Mouse (Mus musculus) c-Kit-negative CD71-positive TER-119-positive erythroid progenitor cells, embryonic 14.5 days (primary cell): ENCODE measurements around the gene Cracr2b.
"Not testable (repeated sequence)": the region's sequence is repeated elsewhere in the genome, so short reads cannot be mapped to it uniquely, and the experiment has no call there.

Source experiments
- DNase-seq: peaks from one replicate; pipeline ENCODE4 v3.0.0-alpha.2; 2013; ENCODE audit warnings: low read depth, low spot score

The Cracr2b gene

DNA sequence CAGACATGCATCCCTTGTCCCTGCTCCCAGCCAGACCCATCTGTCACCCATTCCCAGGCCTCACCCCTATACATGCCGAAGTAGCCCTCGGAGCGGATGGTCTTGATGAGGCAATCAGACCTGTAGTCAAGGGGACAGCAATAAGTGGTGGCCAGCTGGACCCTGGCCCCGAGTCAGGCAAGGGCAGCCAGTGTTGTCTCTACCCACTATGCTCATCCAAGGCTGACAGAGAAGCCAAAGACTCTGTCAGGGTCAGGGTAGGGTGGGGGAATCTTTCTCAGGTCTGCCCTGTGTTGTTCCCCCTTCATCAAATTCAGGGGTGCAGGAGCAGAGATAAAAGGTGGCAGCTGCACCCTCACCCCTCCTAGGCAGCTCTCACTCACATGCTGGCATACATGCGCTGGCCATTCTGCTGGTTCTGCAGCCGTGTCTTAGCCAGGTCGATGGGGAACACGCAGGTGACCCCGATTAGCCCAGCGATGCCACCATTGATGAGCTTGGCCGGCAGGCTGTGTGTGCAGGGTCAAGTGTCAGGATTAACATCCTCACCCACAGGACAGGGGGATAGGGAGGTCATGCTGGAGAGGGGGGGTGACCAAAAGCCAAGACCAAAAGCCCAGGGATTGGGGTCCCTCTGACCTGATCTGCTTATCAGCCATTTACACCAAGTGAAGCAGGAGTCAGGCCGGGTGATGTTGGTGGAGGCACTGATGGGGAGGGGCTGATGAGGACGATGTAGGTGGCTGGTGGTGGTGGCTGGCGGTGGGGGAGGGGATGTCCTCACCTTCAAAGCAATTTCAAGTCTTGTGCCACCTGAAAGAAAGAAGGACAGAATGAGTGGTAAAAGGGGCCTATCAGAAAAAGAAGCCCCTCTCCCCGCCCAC lies 27.1 kb upstream of the Cracr2b start:
- no peak for DNase-seq

- no peak for DNase-seq
Observed at GRCm38 (mm10) chr7:141434464-141434863, 26.4 kb upstream of the Cracr2b start.

DNA sequence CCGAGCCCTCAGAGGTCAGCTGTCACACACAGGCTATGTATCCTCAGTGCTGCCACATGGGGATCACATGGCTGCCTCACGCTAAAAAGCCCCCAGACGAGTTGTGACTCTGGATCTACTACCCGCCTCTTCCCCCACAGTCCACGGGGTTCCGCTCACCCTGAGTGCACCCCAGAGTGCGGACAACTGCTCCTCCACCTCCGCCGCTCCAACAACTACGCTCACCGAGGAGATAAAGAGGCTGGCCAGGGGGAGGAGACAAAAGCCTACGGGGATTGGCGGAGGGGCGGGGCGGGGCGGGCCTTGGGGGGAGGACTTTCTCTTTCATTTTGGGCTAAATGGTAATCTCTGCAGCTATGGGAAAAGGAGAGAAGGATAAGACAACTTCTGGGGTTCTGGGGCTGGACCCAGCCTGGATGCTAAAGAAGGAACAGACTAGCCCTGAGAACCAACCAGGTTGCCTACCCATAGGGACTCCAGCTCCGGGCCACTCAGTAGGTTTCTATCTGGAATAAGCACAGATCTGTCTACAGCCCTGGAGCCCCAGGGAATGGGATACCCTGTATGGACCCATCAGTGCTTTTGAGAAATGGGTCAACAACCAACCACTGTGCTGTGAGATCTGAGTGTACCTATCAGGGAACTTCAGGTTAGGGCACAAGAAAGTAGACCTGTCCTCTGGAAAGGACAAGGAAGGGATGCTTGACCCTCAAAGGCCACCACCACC lies 25.6 kb upstream of the Cracr2b start:
- peak; percentile 59 for DNase-seq

GRCm38 (mm10) chr7:141435856-141436522 lies 24.9 kb upstream of the Cracr2b start:
- no peak for DNase-seq

DNA sequence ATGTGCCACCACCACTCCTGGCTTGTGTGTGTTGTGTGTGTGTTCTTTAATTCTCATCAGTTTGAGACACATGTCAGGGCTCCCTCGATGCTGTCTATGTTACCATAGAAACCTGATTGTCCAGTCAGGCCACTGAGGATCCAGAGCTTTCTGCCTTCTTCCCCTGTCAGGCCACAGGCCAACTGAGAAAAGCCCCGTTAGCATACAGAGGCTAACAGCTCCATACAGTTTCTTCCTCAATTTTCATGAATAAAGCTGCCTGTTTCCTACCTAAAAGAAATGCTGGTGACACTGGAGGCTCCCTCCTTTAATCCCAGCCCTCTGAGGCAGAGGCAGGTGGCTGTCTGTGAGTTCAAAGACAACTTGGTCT lies 24.4 kb upstream of the Cracr2b start:
- DNase-seq, result no peak

DNA sequence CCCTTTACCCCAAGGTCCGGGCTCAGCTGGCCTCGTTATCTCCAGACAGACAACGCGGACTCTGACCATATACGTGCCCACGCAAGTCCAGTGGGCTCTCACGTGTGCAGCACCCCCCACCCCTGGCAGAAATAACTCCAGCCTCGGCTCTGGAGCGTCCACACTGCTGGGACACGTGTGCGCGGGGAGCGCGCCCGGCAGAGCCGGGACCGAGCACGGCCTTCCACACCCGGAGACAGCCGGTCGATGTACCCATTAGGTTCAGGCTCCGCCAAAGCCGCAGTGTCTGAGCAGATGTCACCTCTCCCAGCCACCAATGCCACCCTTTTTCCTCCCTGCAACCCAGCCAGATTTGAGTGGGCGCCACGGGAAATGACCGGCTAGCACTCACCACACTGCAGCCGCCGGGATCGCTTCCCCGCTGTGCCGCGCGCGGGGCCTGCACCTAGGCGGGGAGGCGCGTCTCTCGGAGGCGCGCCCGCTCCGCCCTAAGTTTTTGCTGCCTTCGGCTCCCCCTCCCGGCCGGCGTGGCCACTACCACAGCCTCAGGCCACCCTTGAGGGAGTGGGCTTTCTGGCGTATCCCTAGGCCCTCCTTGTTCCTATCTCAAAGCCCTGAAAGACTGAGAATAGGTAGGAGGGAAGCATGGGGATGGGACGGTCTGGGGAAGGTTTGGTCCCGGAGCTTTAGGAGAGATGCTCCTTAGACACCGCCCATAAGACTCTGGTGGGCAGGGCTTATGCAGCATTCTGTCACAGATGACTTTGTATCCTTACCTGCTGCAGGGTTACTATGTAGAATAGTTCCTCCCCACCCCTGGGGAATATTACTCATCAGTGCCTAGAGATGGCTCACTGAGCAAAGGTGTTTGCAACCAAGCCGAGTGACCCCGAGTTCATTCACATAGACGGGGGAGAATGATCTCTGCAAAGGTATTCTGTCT lies 23.4 kb upstream of the Cracr2b start, which contains the start of gene Slc25a22:
Slc25a22 (minus strand) TSS at position 715 of the 943 bp plus-strand sequence.
- DNase-seq, result peak; percentile 56

DNA sequence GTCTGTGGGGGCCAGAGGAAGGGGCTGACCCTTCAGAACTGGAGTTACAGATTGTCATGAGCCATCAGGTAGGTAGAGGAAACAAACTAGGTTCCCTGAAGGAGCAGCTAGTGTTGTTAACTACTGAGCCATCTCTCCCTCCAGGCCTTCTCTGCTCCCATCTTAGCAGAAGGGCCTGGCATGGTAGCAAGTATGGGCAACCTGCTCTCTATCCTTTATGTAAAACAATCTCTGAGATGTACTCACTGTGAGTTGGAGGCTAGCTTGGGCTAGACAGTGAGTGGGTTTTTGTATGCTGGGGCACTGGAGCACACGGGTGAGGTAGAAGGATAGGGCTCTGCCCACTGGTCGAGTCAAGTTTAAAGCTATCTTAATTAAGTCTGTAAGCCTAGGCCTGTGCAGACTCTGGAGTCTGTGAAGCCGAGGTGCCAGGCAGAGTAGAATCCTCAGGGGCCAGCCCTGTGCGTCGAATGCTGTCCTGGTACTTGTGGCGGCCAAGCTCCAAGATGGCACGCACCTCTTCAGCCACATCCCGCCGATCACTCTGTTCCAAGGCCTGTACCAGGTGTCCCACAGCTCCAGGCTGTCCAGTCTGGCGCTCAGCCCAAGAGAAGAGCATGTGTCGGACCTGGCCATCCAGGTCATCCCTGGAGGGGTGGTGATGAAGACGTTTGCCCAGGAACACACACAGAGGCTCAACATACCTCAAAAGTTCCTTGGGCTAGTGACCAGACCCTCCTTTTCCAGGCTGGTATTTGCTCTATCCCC lies 22.5 kb upstream of the Cracr2b start:
- no peak for DNase-seq

DNA sequence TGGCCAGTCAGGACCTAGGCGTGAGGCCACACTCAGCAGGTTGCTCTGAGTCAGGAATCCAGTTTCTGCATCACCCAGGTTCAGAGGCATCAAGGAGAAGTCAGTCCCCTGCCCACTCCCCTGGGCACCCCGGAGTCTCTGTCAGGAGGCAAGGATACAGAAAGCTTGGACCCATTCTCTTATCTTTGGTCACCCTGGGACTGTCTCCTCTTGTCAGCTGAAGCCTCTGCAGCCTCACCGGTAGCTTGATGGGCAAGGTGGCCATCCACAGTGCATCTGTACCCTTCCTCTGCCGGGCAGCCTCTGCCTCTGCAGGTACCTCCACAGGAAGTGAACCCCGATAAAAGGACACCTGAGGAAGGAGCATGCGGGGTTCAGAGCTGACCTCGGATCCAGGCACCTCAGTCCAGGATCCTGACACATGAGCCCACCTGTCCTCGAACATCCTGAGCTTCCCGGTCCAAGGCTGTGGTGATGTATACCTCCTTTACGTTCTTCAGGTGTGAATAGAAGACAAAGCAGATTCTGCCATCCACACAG lies 21.7 kb upstream of the Cracr2b start:
- no peak for DNase-seq

DNA sequence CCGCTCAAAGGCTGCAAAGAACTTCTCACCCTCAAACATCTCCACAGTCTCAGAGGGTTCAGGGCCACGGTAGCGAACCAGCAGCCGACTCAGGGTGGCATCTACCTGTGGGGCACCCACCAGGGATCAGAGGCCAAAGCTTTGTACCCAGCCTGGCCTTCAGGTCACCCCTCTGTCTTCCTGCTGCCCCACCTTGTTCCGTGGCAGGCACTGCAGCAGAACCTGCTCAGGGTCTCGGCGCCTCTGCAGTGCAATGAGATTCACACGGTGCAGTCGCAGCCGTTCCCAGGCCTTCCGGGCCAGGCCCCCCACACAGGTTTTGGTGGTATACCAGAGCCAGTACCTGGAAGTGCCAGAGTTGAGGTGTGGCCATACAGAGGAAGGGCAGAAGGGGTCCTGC lies 21.1 kb upstream of the Cracr2b start:
- no peak for DNase-seq

GRCm38 (mm10) chr7:141440613-141441012 lies 20.3 kb upstream of the Cracr2b start:
- no peak for DNase-seq

DNA sequence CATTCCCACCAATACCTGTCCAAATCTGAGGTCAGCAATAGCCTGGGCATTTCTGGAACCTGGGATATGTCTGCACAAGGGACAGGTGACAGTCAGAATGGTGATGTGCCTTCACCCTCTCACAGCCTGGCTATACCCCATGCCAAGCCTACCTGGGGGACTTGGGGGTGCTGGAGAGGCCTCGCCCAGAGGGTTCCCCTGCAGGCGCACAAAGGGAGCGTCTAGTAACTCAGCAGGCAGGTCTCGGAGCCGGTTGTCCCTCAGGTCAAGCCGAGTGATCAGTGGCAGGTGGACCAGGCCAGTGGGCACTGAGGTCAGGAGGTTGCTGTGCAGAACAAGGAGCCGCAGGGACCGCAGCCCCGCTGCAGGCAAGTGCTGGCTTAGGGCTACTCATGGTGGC lies 19.4 kb upstream of the Cracr2b start:
- DNase-seq, result no peak

GRCm38 (mm10) chr7:141442199-141442598 lies 18.7 kb upstream of the Cracr2b start:
- DNase-seq, result no peak

DNA sequence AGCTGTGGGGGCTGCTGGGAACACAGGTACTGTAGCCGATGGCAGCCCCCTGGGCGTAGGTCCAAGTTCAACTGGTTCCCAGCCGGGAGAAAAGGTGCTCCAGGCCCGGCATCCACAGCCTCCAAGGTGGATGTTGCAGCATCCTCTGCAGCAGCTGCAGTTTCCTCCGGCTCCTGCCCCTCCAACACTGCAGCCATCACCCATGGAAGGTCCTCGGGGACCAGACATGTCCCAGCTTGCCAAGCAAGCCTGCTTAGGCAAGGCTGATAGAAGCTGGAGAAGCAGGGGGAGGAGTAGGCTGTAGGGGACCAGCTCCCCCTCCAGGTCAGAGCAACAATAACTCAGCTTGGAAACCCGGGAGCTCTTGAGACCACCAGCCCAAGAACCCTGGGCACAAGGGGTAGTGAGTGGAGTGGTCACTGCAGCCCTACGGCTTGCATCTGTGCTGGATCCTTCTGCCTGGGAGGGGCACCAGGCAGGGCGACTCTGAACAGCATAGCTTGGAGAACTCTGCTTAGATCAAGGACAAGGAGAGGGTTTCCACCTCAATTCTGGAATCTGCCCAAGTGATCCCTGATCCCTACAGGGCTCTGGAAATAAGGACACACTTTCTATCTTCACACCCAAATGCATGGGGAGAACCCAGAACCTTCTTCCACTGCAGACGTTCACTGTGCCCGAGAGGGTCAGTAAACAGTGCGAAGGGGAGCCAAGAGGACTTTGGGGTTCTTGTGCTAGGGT lies 17.6 kb upstream of the Cracr2b start:
- no peak for DNase-seq

DNA sequence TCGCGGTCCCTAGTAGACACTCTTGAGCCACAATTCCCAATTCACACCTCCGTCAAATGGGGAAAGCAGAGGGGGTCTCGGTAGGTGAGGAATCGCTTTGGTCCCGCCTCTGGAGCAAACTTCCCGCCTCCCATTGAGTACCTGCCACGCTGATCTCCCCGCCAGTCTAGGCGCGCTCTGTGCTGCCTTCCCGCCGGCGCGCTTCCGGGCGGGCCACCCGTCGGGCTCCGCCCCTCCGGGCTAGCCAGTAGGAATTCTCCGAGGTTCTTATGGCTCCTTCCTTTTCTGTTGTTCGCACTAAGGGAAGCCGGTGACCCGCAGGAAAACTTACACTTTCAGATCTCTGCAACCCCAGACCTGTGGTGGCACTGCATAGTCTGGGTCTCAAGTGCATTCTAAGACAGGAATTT lies 17.1 kb upstream of the Cracr2b start, which contains the start of gene Pidd1:
Pidd1 (minus strand) TSS at position 198 of the 410 bp plus-strand sequence.
- DNase-seq, result peak; percentile 70

GRCm38 (mm10) chr7:141446374-141446773 lies 14.5 kb upstream of the Cracr2b start:
- DNase-seq, result not testable (repeated sequence)

DNA sequence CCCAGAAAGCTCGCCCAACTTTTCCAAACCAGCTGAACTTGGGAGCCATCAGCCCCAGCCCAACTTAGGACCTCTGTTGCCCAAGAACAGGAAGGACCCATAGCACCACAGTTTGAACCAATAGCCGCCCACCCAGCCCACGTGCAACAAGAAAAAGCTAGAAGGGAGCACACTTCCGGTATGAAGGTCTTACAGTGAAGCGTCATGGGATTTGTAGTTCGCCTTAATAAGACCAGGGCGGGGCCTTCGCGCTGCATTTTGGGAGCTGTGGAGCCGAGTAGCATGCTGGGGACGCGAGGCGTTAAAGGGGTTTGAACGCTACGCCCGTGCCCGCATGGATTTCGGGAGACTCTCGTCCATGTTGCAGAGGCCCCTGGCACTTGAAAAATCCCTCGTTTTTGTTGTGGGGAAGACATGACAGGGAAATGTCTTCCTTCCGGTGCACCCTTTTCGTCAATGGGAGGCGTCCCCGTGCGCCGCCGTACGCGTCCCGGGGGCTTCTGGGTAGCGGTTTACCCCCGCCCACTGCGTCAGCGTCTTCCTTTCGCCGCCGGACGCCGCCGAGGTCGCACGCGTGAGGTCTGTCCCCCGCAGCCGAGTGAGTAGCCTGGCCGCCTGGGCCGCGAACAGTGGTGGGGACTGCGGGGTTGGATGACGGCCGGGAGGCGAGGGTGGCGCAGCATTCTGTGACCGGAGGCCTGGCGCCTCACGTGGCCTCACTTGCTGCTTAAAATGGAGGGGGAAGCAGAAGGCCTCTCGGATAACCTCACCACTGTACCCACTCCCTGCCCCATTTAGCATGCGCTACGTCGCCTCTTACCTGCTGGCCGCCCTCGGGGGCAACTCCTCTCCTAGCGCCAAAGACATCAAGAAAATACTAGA lies 13.5 kb upstream of the Cracr2b start, which contains the start of gene Rplp2:
Rplp2 (plus strand) TSS at position 261 of the 882 bp plus-strand sequence.
- peak; percentile 82 for DNase-seq

DNA sequence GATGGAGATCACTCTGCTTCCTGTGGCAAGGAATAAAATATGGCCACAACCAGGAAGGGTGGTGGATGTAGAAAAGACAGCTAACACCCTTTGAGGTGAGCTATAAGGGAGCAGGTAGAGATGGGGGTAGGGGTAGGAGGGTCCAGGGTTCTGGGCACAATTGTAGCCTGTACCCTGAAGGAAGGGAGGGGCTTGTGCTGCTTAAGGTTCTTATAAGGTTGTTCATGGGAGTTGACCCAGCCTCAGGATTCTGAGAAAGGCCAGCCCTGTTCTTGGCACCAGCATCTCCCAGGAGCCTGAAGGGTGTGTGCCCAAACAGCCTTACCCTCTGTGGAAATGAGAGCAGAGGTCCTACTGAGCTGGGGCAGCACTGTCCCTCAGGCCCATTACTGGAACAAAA lies 9.0 kb upstream of the Cracr2b start:
- no peak for DNase-seq

DNA sequence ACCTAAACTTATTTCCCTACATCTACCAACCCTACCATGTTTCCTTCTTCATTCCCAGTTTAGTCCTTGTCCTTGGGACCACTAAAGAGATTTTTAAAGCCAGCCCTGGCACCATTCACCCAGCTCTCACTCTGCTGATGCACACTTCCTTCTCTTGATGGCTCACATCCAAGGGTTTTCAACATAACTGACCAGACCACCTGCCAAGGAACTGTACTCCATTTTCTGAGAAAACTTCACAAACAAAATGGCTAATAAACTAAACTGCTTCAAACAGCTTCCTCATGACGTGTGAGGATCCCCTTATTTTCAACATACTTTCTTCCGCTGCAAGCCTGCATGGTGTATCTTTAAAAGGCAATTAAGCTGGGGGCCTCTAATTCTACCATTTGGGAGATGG lies 7.3 kb upstream of the Cracr2b start:
- no peak for DNase-seq
